Mouse (Mus musculus): ENCODE results near the gene Casp3.

GRCm38 (mm10) chr8:46615936-46616335 lies 1.2 kb upstream of the Casp3 start:
- TF ChIP-seq CTCF (IDR thresholded peaks at IDR 0.05; ENCODE audit: low read depth, low read length) (no peak), POLR2A (IDR thresholded peaks at IDR 0.05; ENCODE audit: extremely low read depth, insufficient read depth, low read length) (no peak)

Data from liver, adult 2 months (tissue).